Mouse (Mus musculus): ENCODE results near the gene Slc39a13. TPM values are rescaled to one million over a fixed set of nuclear protein-coding genes. Genes with fewer than 3 reads are reported as not detected.
"Not testable (repeated sequence)": the region's sequence is repeated elsewhere in the genome, so short reads cannot be mapped to it uniquely, and the experiment has no call there.

Slc39a13 gene
- polyA plus RNA-seq, 1 experiment from 2014 or later = 43.2 TPM

GRCm38 (mm10) chr2:91060544-91061355 is 9.5 kb downstream of the Slc39a13 start:
- Histone ChIP-seq H3K4me2 (no peak overlapping the region), H3K27me3 (replicated peaks) (no peaks in the 10 kb centered on the region), H3K4me3 (replicated peaks) (no peak overlapping the region), H3K27ac (replicated peaks) (no peak overlapping the region), H3K9ac (replicated peaks) (no peak overlapping the region), H3K36me3 (peaks cover 88% of the 10 kb centered on the region), H3K9me3 (replicated peaks) (no peaks in the 10 kb centered on the region), H3K4me1 (peaks cover 1% of the 10 kb centered on the region; the same call in 1 of the 2 replicates)
- WGBS = 82% methylated on average over 10 of the region's 10 CpGs
- no peak for ATAC-seq (ENCODE audit: low FRiP score)

- WGBS = 95% methylated on average over 2 of the region's 2 CpGs
- H3K9ac ChIP-seq (replicated peaks) = no peak overlapping the region
- H3K27me3 ChIP-seq (replicated peaks) = no peaks in the 10 kb centered on the region
- peaks cover 14% of the 10 kb centered on the region for H3K4me1 ChIP-seq
- no peak overlapping the region for H3K4me2 ChIP-seq
- peaks cover 91% of the 10 kb centered on the region for H3K36me3 ChIP-seq
- no peak for ATAC-seq (ENCODE audit: low FRiP score)
- H3K9me3 ChIP-seq (replicated peaks) = no peaks in the 10 kb centered on the region
- no peak overlapping the region for H3K27ac ChIP-seq (replicated peaks)
- H3K4me3 ChIP-seq (replicated peaks) = no peak overlapping the region
Observed at GRCm38 (mm10) chr2:91059376-91059775, 10.8 kb downstream of the Slc39a13 start.

- H3K4me1 ChIP-seq = peaks cover 14% of the 10 kb centered on the region
- no peak overlapping the region for H3K4me2 ChIP-seq
- no peaks in the 10 kb centered on the region for H3K27me3 ChIP-seq (replicated peaks)
- H3K27ac ChIP-seq (replicated peaks) = no peak overlapping the region
- H3K36me3 ChIP-seq = peaks cover 82% of the 10 kb centered on the region
- WGBS = 95% methylated on average over 5 of the region's 5 CpGs
- ATAC-seq (ENCODE audit: low FRiP score) = no peak
- no peak overlapping the region for H3K9ac ChIP-seq (replicated peaks)
- H3K9me3 ChIP-seq (replicated peaks) = no peaks in the 10 kb centered on the region
- H3K4me3 ChIP-seq (replicated peaks) = no peak overlapping the region
Observed at GRCm38 (mm10) chr2:91058435-91058834, 11.8 kb downstream of the Slc39a13 start.

DNA sequence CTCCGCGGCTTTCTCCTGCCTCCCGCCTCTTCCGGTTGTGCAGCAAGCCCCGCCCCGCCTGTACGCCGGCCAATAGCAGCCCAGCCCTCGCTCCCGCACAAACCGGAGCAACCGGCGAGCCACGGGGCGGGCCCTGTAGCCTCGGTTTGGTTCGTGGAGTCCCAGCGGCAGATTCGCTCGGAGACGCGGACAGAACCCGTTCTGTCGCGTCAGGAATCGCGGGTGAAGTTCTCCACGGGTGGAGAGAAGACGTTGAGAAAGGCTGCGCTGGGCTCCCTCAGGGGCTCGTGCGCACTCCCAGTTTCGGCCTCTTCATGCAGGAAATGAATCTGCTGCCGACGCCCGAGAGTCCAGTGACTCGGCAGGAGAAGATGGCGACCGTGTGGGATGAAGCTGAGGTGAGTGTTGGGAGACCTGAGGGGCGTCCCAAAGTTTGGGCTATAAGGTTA is 16.3 kb downstream of the Slc39a13 start, which contains the start of gene Psmc3:
TSS of gene Psmc3 (plus strand) at position 76 of the 449 bp plus-strand sequence.
- ATAC-seq (ENCODE audit: low FRiP score) = peak; percentile 99

DNA sequence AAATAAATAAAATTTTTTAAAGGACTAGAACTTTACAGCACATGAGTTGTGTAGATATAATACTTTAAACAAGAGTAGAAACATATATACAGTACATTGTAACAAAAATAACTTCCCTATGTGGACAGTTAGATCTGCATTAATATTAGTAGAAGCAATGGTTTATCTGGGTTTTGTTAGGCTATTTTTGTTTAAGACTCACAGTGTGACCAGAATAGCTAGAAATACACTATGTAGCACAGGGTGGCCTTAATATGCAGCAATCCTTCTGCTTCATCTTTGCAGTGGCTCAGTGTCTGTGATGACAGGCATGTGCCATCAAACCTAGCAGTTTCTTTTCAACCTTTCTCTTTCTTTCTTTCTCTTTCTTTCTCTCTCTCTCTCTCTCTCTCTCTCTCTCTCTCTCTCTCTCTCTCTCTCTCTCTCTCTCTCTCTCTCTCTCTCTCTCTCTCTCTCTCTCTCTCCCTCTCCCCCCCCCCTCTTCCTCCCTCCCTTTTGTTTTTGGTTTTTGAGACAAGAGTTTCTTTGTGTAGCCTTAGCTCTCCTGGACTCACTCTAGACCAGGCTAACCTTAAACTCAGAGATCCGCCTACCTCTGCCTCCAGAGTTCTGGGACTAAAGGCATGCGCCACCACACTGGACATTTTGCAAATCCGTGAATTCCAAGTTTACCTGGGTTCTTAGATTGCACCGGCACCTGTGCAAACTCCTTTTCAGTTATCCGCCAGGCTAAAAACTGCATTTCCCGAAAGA is 16.9 kb downstream of the Slc39a13 start:
- Histone ChIP-seq H3K27me3 (replicated peaks) (no peaks in the 10 kb centered on the region), H3K4me2 (peak overlapping the region; percentile 85), H3K4me3 (replicated peaks) (peak overlapping the region; percentile 72), H3K4me1 (peaks cover 20% of the 10 kb centered on the region), H3K9ac (replicated peaks) (peak overlapping the region; percentile 49), H3K36me3 (peaks cover 36% of the 10 kb centered on the region), H3K27ac (replicated peaks) (peak overlapping the region; percentile 97; the same call in 1 of the 2 replicates), H3K9me3 (replicated peaks) (no peaks in the 10 kb centered on the region)
- WGBS = under 1% methylated on average over 6 of the region's 6 CpGs
- no peak; the same call in 1 of the 2 replicates for ATAC-seq (ENCODE audit: low FRiP score)

More for the DNA sequence above, 16.3 kb downstream of the Slc39a13 start, which contains the start of gene Psmc3:
- Histone ChIP-seq H3K4me1 (peaks cover 20% of the 10 kb centered on the region), H3K9me3 (replicated peaks) (no peaks in the 10 kb centered on the region), H3K9ac (replicated peaks) (peak within 1 kb of the TSS; percentile 70), H3K4me3 (replicated peaks) (peak within 1 kb of the TSS; percentile 72), H3K36me3 (peaks cover 42% of the 10 kb centered on the region), H3K27me3 (replicated peaks) (no peaks in the 10 kb centered on the region), H3K27ac (replicated peaks) (peak within 1 kb of the TSS; percentile 97), H3K4me2 (peak within 1 kb of the TSS; percentile 85)
- WGBS = under 1% methylated on average over 40 of the region's 40 CpGs

DNA sequence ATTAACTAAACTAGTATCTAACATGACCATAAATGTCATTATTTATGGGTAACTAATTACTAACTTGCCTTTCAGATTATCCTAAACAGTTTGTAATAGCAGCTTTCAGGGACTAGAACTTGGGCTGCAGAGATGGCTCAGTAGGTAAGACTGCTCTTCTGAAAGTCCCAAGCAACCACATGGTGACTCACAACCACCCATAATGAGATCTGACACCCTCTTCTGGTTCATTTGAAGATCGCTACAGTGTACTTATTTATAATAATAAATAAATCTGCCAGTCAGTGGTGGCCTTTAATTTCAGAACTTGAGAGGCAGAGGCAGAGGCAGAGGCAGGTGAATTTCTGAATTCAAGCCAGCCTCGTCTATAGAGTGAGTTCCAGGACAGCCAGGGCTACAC is 17.5 kb downstream of the Slc39a13 start:
- Histone ChIP-seq H3K36me3 (peaks cover 30% of the 10 kb centered on the region), H3K4me2 (peak overlapping the region; percentile 85; the same call in 1 of the 2 replicates), H3K4me1 (peaks cover 20% of the 10 kb centered on the region), H3K27me3 (replicated peaks) (no peaks in the 10 kb centered on the region), H3K27ac (replicated peaks) (no peak overlapping the region), H3K9me3 (replicated peaks) (no peaks in the 10 kb centered on the region), H3K4me3 (replicated peaks) (no peak overlapping the region), H3K9ac (replicated peaks) (no peak overlapping the region)
- ATAC-seq (ENCODE audit: low FRiP score) = no peak
- WGBS = 55% methylated on average over 2 of the region's 2 CpGs

DNA sequence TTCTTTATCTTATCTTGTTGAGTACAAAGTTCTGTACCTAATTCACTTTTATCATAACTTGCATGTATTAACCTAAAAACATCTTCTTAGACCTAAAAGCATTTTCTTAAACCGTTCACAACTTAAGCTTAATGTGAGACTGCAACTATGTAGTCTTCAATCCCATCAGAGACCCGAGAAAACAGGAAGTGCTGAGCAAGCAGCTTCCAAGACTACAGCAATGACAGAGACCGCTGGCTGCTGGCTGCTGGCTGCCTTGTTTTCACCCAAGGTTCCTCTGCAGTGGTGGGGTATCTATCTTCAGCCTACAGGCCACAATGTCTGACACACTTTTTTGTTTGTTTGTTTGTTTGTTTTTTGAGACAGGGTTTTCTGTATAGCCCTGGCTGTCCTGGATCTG is 18.3 kb downstream of the Slc39a13 start:
- Histone ChIP-seq H3K9ac (replicated peaks) (no peak overlapping the region), H3K9me3 (replicated peaks) (no peaks in the 10 kb centered on the region), H3K27me3 (replicated peaks) (no peaks in the 10 kb centered on the region), H3K36me3 (peaks cover 22% of the 10 kb centered on the region), H3K4me1 (peaks cover 20% of the 10 kb centered on the region), H3K4me2 (no peak overlapping the region), H3K27ac (replicated peaks) (no peak overlapping the region), H3K4me3 (replicated peaks) (no peak overlapping the region)
- 81% methylated on average over 3 of the region's 3 CpGs for WGBS
- no peak for ATAC-seq (ENCODE audit: low FRiP score)

- no peak for ATAC-seq (ENCODE audit: low FRiP score)
- Histone ChIP-seq H3K27ac (replicated peaks) (no peak overlapping the region), H3K9me3 (replicated peaks) (no peaks in the 10 kb centered on the region), H3K4me2 (no peak overlapping the region), H3K36me3 (0 out of 2 replicates have a peak, but pooled peaks cover 3% of the 10 kb centered on the region), H3K9ac (replicated peaks) (no peak overlapping the region), H3K4me1 (no peaks in the 10 kb centered on the region), H3K4me3 (replicated peaks) (no peak overlapping the region), H3K27me3 (replicated peaks) (no peaks in the 10 kb centered on the region)
- WGBS = 58% methylated on average over 9 of the region's 9 CpGs
Observed at GRCm38 (mm10) chr2:91047359-91047758, 22.9 kb downstream of the Slc39a13 start.

GRCm38 (mm10) chr2:91045805-91046204 is 24.4 kb downstream of the Slc39a13 start:
- not testable (repeated sequence) for H3K9ac ChIP-seq (replicated peaks); H3K36me3 ChIP-seq; H3K27me3 ChIP-seq (replicated peaks); H3K4me3 ChIP-seq (replicated peaks); H3K9me3 ChIP-seq (replicated peaks); H3K27ac ChIP-seq (replicated peaks); ATAC-seq (ENCODE audit: low FRiP score); H3K4me1 ChIP-seq; H3K4me2 ChIP-seq
- 92% methylated on average over 1 of the region's 1 CpGs for WGBS

- ATAC-seq (ENCODE audit: low FRiP score) = no peak
Observed at GRCm38 (mm10) chr2:91044727-91045126, 25.5 kb downstream of the Slc39a13 start.

GRCm38 (mm10) chr2:91042651-91043398 is 27.4 kb downstream of the Slc39a13 start:
- no peak for ATAC-seq (ENCODE audit: low FRiP score)

More at GRCm38 (mm10) chr2:91044727-91045126, 25.5 kb downstream of the Slc39a13 start:
- no peaks in the 10 kb centered on the region for H3K36me3 ChIP-seq
- no peak overlapping the region for H3K4me2 ChIP-seq
- H3K9ac ChIP-seq (replicated peaks) = no peak overlapping the region
- no peaks in the 10 kb centered on the region for H3K4me1 ChIP-seq
- no peaks in the 10 kb centered on the region for H3K27me3 ChIP-seq (replicated peaks)
- no peaks in the 10 kb centered on the region for H3K9me3 ChIP-seq (replicated peaks)
- H3K4me3 ChIP-seq (replicated peaks) = no peak overlapping the region
- H3K27ac ChIP-seq (replicated peaks) = no peak overlapping the region
- 85% methylated on average over 13 of the region's 13 CpGs for WGBS

More at GRCm38 (mm10) chr2:91042651-91043398, 27.4 kb downstream of the Slc39a13 start:
- H3K4me1 ChIP-seq = no peaks in the 10 kb centered on the region
- H3K36me3 ChIP-seq = no peaks in the 10 kb centered on the region
- WGBS = 69% methylated on average over 21 of the region's 21 CpGs
- H3K27ac ChIP-seq (replicated peaks) = no peak overlapping the region
- no peaks in the 10 kb centered on the region for H3K9me3 ChIP-seq (replicated peaks)
- H3K4me2 ChIP-seq = no peak overlapping the region
- no peaks in the 10 kb centered on the region for H3K27me3 ChIP-seq (replicated peaks)
- H3K9ac ChIP-seq (replicated peaks) = no peak overlapping the region
- no peak overlapping the region for H3K4me3 ChIP-seq (replicated peaks)

Data from neural tube, embryonic 15.5 days (tissue).